Mouse (Mus musculus): ENCODE measurements around the gene Smim27. TPM values are rescaled to one million over a fixed set of nuclear protein-coding genes. Genes with fewer than 3 reads are reported as not detected.

The Smim27 gene
- total RNA-seq (2017), result 7.9 and 13.2 TPM in 2 replicates

DNA sequence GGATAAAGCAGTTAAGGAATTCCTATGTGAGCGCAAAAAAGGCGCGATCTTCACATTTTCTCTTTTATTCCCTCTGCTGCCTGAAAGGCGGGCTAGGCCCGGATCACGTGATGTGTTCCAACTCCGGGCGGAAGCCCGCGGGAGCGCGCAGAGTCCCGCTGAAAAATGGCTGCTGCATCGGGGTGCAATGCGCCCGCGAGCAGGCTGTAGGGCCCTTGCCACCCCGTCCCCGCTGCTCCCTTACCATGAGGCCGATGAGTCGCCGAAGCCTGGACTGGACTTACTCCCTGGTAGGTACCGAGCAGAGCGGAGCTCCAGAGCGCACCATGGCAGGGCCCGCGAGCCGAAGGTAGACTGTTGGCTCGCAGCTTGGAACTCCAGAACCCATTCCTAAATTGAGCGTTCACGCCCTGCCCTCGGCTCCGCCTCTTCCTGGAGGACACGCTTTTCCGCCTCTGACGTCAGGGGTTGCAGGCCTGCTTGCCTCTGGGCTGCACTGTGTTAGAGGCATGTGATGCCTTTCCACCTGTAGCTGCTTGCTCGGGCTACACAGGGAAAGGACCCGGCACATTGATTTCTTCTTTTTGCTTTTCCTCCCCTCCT lies at the start of gene Smim27, which contains the start of gene Topors:
Gene Smim27 (plus strand): TSS at position 150 of the 603 bp plus-strand sequence.
Gene Topors (minus strand): TSS at position 421 of the 603 bp plus-strand sequence.
- peak; percentile 80 for ATAC-seq (replicated peaks; ENCODE audit: low read depth, poor library complexity, severe bottlenecking)

GRCm38 (mm10) chr4:40220437-40220836 lies 48.9 kb upstream of the Smim27 start:
- no peak for ATAC-seq (replicated peaks; ENCODE audit: low read depth, poor library complexity, severe bottlenecking)

DNA sequence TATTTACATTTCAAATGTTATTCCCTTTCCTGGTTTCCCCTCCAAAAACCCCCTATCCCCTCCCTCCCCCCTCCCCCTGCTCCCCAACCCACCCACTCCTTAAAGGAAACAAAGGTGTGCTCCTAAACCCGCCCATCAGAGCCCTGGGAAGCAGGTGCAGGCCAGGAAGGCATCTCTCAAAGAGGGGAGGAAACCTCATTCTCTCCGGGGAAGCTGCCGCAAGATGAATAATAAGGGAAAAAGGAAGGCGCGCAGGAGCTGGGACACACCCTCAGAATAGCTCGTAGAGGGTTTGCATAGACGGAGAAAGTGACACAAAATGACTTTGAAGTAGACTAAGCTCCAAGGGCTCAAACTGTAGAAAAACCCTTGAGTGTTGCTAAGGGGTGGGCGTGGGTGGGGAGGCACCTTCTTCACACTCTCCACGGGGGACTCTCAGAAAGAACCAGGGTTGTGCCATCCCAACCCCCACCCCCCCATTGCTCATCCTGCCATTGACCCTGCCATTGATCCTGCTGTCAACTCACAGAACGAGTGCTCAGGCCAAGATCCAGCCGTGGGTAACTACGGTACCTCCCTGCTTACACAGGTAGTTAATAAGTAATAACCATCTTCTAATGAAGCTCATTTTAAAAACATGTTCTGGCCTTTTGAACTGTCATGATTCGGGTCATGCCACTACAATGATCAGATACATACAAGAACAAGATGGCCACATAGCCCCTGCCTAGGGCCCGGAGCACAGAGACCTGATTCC lies 48.2 kb upstream of the Smim27 start:
- ATAC-seq (replicated peaks; ENCODE audit: low read depth, poor library complexity, severe bottlenecking), result no peak

DNA sequence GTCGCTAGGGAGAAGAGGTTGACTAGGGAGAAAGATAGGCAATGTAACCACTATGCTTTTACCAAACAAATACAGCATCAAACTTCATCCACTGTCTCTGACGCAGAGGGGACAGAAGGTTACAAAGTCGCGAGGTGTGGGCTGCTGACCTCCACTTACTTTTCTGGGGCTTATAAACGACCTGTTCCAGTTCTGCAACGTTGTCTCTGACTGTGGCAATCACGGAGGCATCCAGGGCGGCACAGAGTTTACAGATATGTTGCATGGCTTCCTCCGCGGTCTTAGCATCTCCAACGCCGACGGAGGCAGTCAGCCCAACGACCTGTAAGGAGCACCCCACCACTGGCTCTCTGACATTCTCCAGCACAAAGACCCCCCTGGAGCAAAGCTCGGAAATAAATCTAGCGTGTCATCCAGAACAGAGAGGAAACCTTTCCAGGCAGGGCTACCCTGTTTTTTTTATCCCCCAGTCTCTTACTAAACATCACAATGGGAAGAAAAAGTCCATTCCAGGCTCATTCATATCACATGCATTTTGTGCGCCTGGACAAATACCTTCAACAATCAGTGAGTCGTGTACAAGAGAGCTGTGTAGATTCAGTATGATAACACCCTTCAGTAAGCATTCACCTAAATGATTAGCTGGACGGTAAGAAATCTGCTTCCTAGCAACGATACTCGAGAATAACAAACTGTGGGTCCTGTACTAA lies 47.3 kb upstream of the Smim27 start:
- ATAC-seq (replicated peaks; ENCODE audit: low read depth, poor library complexity, severe bottlenecking), result no peak

- ATAC-seq (replicated peaks; ENCODE audit: low read depth, poor library complexity, severe bottlenecking), result no peak
Observed at GRCm38 (mm10) chr4:40226095-40226494, 43.3 kb upstream of the Smim27 start.

DNA sequence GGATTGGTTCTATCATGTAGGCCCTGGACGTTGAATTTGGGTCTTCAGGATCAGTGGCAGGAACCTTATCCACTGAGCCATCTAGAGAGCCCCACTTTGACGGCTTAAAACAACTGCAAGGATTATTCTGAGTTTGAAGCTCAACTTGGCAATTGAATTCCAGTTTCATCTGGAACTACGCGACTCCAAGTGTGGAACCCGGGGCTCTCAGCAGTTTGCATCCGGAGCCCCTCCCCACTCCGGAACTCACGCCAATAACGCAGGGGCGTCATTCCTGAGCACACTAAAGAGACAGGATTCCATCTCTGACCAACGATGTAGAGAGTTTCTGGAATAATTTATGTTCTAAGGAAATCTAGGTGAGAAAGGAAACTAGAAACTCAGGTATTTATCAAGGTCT lies 42.2 kb upstream of the Smim27 start:
- ATAC-seq (replicated peaks; ENCODE audit: low read depth, poor library complexity, severe bottlenecking), result no peak

DNA sequence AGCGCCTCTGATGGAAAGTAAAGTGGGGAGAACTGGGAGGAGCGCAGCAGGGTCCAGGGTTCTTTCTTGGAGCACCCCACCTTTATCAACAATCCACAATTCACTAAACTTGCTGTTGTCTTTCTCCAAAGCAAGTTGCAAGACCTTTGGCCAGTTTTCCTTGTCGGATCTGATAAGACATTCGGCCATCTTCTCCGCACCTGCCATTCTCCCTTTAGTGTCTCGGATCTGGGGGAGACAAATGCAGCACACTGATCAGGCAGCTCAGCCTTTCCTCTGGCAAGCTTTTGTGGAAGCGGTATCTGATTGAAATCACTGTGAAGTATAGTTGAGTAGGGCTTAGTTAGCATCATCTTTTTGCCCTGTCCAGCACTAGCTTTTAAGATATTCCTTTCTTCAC lies 41.5 kb upstream of the Smim27 start:
- no peak for ATAC-seq (replicated peaks; ENCODE audit: low read depth, poor library complexity, severe bottlenecking)

DNA sequence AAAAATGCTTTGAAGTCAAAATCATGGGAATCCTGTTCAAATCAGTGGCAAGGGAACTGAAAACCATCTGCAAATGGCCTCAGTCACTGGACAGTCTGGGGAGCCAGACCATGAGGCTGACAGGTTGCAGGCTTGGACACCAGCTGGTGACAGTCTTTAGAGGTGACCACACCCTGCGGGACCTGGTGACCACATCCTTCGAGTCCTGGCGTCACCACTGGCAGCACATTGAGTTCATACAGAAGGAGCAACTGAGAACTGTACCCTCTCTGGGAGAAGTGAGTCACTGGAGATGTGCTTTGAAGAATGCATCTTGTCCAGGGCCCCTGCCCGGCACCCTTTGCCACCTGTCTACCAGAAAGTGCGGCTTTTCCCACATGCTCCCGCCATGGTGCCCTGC lies 39.7 kb upstream of the Smim27 start:
- no peak for ATAC-seq (replicated peaks; ENCODE audit: low read depth, poor library complexity, severe bottlenecking)

GRCm38 (mm10) chr4:40233062-40233664 lies 36.2 kb upstream of the Smim27 start:
- ATAC-seq (replicated peaks; ENCODE audit: low read depth, poor library complexity, severe bottlenecking), result peak; percentile 80

DNA sequence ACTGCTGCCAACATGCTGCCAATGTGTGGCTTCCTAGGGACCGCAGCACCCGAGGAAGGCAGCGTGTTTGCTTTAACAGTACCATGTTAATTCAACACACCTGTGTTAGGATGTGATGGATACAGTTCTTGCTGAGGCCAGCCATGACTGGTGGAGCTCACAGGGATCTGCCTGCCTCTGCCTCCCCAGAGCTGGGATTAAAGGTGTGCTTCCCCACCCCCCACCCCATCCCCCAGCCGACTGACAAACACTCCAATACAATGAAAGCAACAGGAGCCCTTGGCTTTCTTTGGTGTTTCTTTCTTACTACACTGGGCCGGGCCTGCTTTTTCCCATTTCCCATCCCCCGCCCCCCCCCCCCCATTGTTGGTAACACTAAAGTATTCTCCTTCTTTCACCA lies 35.1 kb upstream of the Smim27 start:
- no peak for ATAC-seq (replicated peaks; ENCODE audit: low read depth, poor library complexity, severe bottlenecking)

DNA sequence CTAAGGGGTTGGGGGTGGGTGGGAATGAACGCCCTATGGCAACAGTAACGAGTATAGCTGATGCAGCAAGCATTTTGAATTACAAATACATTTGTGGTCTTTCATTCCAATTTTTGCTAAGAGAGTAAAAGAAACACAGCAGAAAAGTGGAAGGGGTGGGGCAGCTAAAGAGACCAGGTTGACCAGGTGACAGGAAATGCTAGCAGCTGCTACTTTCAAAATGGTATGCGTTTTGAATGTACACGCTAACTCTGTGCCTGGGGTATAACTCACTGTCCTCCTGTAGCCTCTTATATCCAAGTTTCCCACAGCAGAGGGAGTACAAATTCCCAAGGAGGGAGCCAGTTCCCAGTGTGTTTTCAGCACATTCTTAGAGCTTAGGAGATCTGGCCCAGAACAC lies 32.5 kb upstream of the Smim27 start:
- no peak for ATAC-seq (replicated peaks; ENCODE audit: low read depth, poor library complexity, severe bottlenecking)

GRCm38 (mm10) chr4:40238483-40239408 lies 30.6 kb upstream of the Smim27 start:
- ATAC-seq (replicated peaks; ENCODE audit: low read depth, poor library complexity, severe bottlenecking), result peak; percentile 59

DNA sequence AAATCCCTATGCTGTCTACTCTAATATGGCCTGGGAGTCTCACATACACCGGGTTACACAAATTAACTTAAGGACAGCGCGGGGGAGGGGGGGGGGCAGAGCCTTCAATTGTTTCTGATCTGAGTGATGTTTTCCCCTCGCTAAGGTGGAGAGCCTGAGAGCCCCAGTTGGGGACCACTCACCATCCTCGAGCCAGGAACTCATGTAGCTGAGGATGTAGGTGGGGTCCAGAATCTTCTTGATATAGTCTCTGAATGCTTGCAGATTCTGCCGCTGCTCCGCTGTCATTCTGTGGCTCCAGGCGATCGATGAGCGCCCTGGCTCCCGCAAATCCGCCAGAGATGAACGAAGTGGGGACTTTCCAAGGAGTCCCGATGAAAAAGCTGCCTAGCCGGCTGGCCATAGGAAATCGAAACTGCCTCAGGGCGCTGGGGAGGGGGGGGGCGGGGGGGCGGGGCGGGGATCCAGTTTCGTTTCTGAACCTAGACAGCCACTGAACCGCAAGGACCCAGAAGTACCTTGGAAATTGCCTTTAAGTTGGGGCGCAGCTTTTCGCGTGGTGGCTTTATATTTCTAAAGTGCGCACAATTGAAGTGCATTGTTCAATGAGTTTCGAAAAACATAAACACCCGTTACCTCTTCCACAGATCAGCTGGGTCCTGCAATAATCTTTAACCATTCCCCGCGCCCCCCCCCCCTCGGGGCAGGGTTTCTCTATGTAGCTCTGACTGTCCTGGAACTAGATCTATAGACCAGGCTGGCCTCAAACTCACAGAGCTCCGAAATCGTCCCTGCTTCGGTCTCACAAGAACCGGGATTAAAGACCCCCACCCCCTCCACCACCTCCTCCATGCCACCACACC lies 29.7 kb upstream of the Smim27 start, which contains the start of gene Ddx58:
Gene Ddx58 (minus strand): TSS at position 420 of the 863 bp plus-strand sequence.
- ATAC-seq (replicated peaks; ENCODE audit: low read depth, poor library complexity, severe bottlenecking), result peak; percentile 43

- ATAC-seq (replicated peaks; ENCODE audit: low read depth, poor library complexity, severe bottlenecking), result no peak
Observed at GRCm38 (mm10) chr4:40240272-40240744, 29.1 kb upstream of the Smim27 start.

- no peak for ATAC-seq (replicated peaks; ENCODE audit: low read depth, poor library complexity, severe bottlenecking)
Observed at GRCm38 (mm10) chr4:40241928-40242327, 27.5 kb upstream of the Smim27 start.

DNA sequence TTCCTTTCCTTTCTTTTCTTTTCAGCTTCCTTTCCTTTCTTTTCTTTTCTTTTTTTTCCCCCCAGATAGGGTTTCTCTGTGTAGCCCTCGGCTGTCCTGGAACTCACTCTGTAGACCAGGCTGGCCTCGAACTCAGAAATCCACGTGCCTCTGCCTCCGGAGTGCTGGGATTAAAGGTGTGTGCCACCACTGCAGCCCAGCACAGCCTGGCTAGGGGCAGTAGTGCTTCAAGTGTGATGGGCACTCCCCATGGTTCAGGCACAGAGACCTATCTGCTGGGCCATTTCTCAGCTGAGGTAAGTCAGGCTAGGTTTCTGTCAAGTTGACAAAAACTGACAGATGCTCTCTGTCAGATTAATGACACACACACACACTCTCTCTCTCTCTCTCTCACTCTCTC lies 26.4 kb upstream of the Smim27 start:
- ATAC-seq (replicated peaks; ENCODE audit: low read depth, poor library complexity, severe bottlenecking), result no peak

DNA sequence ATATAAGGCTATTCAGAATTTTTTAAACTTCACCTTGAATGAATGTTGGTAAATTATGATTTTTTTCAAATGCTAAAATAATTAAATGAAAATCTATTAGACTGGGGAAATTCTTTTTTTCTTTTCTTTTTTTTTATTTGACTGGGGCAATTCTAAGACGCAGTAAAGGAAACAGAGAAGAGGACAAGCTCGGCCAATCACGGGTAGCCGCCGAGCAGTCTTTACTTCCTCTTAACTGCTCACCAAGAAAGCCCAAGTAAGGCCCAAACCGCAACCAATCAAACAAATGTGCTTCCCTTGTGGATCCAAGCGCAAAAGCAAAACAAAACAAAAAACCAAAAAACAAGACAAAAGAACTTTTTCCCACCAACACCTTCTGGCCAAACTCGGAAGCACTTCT lies 25.3 kb upstream of the Smim27 start:
- ATAC-seq (replicated peaks; ENCODE audit: low read depth, poor library complexity, severe bottlenecking), result peak; percentile 92

GRCm38 (mm10) chr4:40250984-40251383 lies 18.4 kb upstream of the Smim27 start:
- peak; percentile 63 for ATAC-seq (replicated peaks; ENCODE audit: low read depth, poor library complexity, severe bottlenecking)
